Mouse (Mus musculus): ENCODE data around the gene Ubr1. TPM values are rescaled to one million over a fixed set of nuclear protein-coding genes. Genes with fewer than 3 reads are reported as not detected.
"Not testable (repeated sequence)": the region's sequence is repeated elsewhere in the genome, so short reads cannot be mapped to it uniquely, and the experiment has no call there.

The Ubr1 gene
- 22.6 and 22.7 TPM in 2 replicates for polyA plus RNA-seq (2016; fragmentation: Nextera tagmentation; extraction: Ambion mirVana)

GRCm38 (mm10) chr2:120970559-120971080, at the start of gene Ubr1:
Gene Ubr1 (minus strand): TSS chr2:120970715.
- Histone ChIP-seq H3K27ac (peak within 1 kb of the TSS; percentile 97), H3K4me1 (peaks cover 12% of the 10 kb centered on the region), H3K4me3 (peak within 1 kb of the TSS; percentile 92), H3K27me3 (ENCODE audit: insufficient read depth, poor library complexity, severe bottlenecking) (no peaks in the 10 kb centered on the region), H3K36me3 (no peaks in the 10 kb centered on the region), H3K9me3 (no peaks in the 10 kb centered on the region)
- peak; percentile 96 for DNase-seq (ENCODE audit: low spot score)
- WGBS, result under 1% methylated on average over 39 of the region's 39 CpGs

- Histone ChIP-seq H3K36me3 (peaks cover 28% of the 10 kb centered on the region), H3K9me3 (no peaks in the 10 kb centered on the region), H3K27ac (no peak overlapping the region), H3K27me3 (ENCODE audit: insufficient read depth, poor library complexity, severe bottlenecking) (no peaks in the 10 kb centered on the region), H3K4me3 (no peak overlapping the region), H3K4me1 (no peaks in the 10 kb centered on the region)
- 80% methylated on average over 1 of the region's 1 CpGs for WGBS
- no peak for DNase-seq (ENCODE audit: low spot score)
These were observed 46.6 kb upstream of the Ubr1 start for GRCm38 (mm10) chr2:121017151-121017550.

- Histone ChIP-seq H3K4me3 (no peak overlapping the region), H3K9me3 (no peaks in the 10 kb centered on the region), H3K4me1 (no peaks in the 10 kb centered on the region), H3K27ac (no peak overlapping the region), H3K27me3 (ENCODE audit: insufficient read depth, poor library complexity, severe bottlenecking) (no peaks in the 10 kb centered on the region), H3K36me3 (peaks cover 29% of the 10 kb centered on the region)
- 87% methylated on average over 9 of the region's 9 CpGs for whole genome bisulfite sequencing
- DNase-seq (ENCODE audit: low spot score), result no peak
These were observed 45.7 kb upstream of the Ubr1 start for GRCm38 (mm10) chr2:121016226-121016625.

- WGBS, result 84% methylated on average over 2 of the region's 2 CpGs
- Histone ChIP-seq H3K36me3 (peaks cover 29% of the 10 kb centered on the region), H3K9me3 (no peaks in the 10 kb centered on the region), H3K4me3 (no peak overlapping the region), H3K4me1 (no peaks in the 10 kb centered on the region), H3K27me3 (ENCODE audit: insufficient read depth, poor library complexity, severe bottlenecking) (no peaks in the 10 kb centered on the region), H3K27ac (no peak overlapping the region)
- DNase-seq (ENCODE audit: low spot score), result no peak
These were observed 45.0 kb upstream of the Ubr1 start for GRCm38 (mm10) chr2:121015507-121015906.

- Histone ChIP-seq H3K27ac (no peak overlapping the region), H3K4me1 (peaks cover 13% of the 10 kb centered on the region), H3K9me3 (no peaks in the 10 kb centered on the region), H3K27me3 (ENCODE audit: insufficient read depth, poor library complexity, severe bottlenecking) (no peaks in the 10 kb centered on the region), H3K36me3 (peaks cover 24% of the 10 kb centered on the region), H3K4me3 (no peak overlapping the region)
- WGBS, result 85% methylated on average over 9 of the region's 9 CpGs
- DNase-seq (ENCODE audit: low spot score), result no peak
These were observed 42.2 kb upstream of the Ubr1 start for GRCm38 (mm10) chr2:121012676-121013075.

GRCm38 (mm10) chr2:121009071-121009677, 38.7 kb upstream of the Ubr1 start:
- Histone ChIP-seq H3K9me3 (no peaks in the 10 kb centered on the region), H3K27ac (no peak overlapping the region), H3K27me3 (ENCODE audit: insufficient read depth, poor library complexity, severe bottlenecking) (no peaks in the 10 kb centered on the region), H3K36me3 (peaks cover 12% of the 10 kb centered on the region; the same call in 1 of the 2 replicates), H3K4me1 (peaks cover 13% of the 10 kb centered on the region), H3K4me3 (peak overlapping the region; percentile 91)
- WGBS, result 25% methylated on average over 5 of the region's 5 CpGs
- DNase-seq (ENCODE audit: low spot score), result no peak

- Histone ChIP-seq H3K27ac (peak overlapping the region; percentile 83), H3K4me1 (peaks cover 13% of the 10 kb centered on the region), H3K27me3 (ENCODE audit: insufficient read depth, poor library complexity, severe bottlenecking) (no peaks in the 10 kb centered on the region), H3K9me3 (no peaks in the 10 kb centered on the region), H3K36me3 (peaks cover 10% of the 10 kb centered on the region; the same call in 1 of the 2 replicates), H3K4me3 (peak overlapping the region; percentile 91)
- WGBS, result under 1% methylated on average over 12 of the region's 12 CpGs
- no peak for DNase-seq (ENCODE audit: low spot score)
These were observed 38.1 kb upstream of the Ubr1 start for GRCm38 (mm10) chr2:121008664-121009007.

- Histone ChIP-seq H3K36me3 (peaks cover 9% of the 10 kb centered on the region; the same call in 1 of the 2 replicates), H3K9me3 (no peaks in the 10 kb centered on the region), H3K27ac (peak within 1 kb of the TSS; percentile 83), H3K4me3 (peak within 1 kb of the TSS; percentile 91), H3K4me1 (peaks cover 13% of the 10 kb centered on the region), H3K27me3 (ENCODE audit: insufficient read depth, poor library complexity, severe bottlenecking) (no peaks in the 10 kb centered on the region)
- 2% methylated on average over 34 of the region's 34 CpGs for WGBS
- DNase-seq (ENCODE audit: low spot score), result peak; percentile 97
These were observed 37.6 kb upstream of the Ubr1 start, which contains the start of gene Ccndbp1 for GRCm38 (mm10) chr2:121007925-121008663. Gene Ccndbp1 (plus strand): TSS chr2:121008403.

GRCm38 (mm10) chr2:121006986-121007385, 36.5 kb upstream of the Ubr1 start:
- H3K4me3 ChIP-seq, result no peak overlapping the region
- no peaks in the 10 kb centered on the region for H3K9me3 ChIP-seq
- peaks cover 13% of the 10 kb centered on the region for H3K4me1 ChIP-seq
- no peaks in the 10 kb centered on the region for H3K27me3 ChIP-seq (ENCODE audit: insufficient read depth, poor library complexity, severe bottlenecking)
- 85% methylated on average over 1 of the region's 1 CpGs for WGBS
- H3K27ac ChIP-seq, result no peak overlapping the region
- no peaks in the 10 kb centered on the region for H3K36me3 ChIP-seq
- DNase-seq (ENCODE audit: low spot score), result no peak

- H3K4me3 ChIP-seq, result no peak overlapping the region
- no peaks in the 10 kb centered on the region for H3K36me3 ChIP-seq
- peaks cover 10% of the 10 kb centered on the region for H3K4me1 ChIP-seq
- 79% methylated on average over 7 of the region's 7 CpGs for WGBS
- H3K9me3 ChIP-seq, result no peaks in the 10 kb centered on the region
- DNase-seq (ENCODE audit: low spot score), result no peak
- no peaks in the 10 kb centered on the region for H3K27me3 ChIP-seq (ENCODE audit: insufficient read depth, poor library complexity, severe bottlenecking)
- H3K27ac ChIP-seq, result no peak overlapping the region
These were observed 33.7 kb upstream of the Ubr1 start for GRCm38 (mm10) chr2:121004018-121004811.

GRCm38 (mm10) chr2:121003586-121003985, 33.1 kb upstream of the Ubr1 start:
- no peaks in the 10 kb centered on the region for H3K27me3 ChIP-seq (ENCODE audit: insufficient read depth, poor library complexity, severe bottlenecking)
- H3K36me3 ChIP-seq, result no peaks in the 10 kb centered on the region
- H3K27ac ChIP-seq, result no peak overlapping the region
- H3K9me3 ChIP-seq, result no peaks in the 10 kb centered on the region
- no peak for DNase-seq (ENCODE audit: low spot score)
- H3K4me1 ChIP-seq, result peaks cover 4% of the 10 kb centered on the region; the same call in 1 of the 2 replicates
- 60% methylated on average over 2 of the region's 2 CpGs for WGBS
- no peak overlapping the region for H3K4me3 ChIP-seq

GRCm38 (mm10) chr2:120998863-120999262, 28.3 kb upstream of the Ubr1 start:
- no peaks in the 10 kb centered on the region for H3K36me3 ChIP-seq
- H3K9me3 ChIP-seq, result no peaks in the 10 kb centered on the region
- no peak overlapping the region for H3K4me3 ChIP-seq
- no peak for DNase-seq (ENCODE audit: low spot score)
- H3K27me3 ChIP-seq (ENCODE audit: insufficient read depth, poor library complexity, severe bottlenecking), result no peaks in the 10 kb centered on the region
- H3K4me1 ChIP-seq, result no peaks in the 10 kb centered on the region
- no peak overlapping the region for H3K27ac ChIP-seq
- 86% methylated on average over 8 of the region's 8 CpGs for WGBS

GRCm38 (mm10) chr2:120996607-120997006, 26.1 kb upstream of the Ubr1 start:
- H3K4me3 ChIP-seq; H3K4me1 ChIP-seq; DNase-seq (ENCODE audit: low spot score); H3K36me3 ChIP-seq; H3K27me3 ChIP-seq (ENCODE audit: insufficient read depth, poor library complexity, severe bottlenecking); H3K27ac ChIP-seq; H3K9me3 ChIP-seq: not testable (repeated sequence)
- WGBS, result 77% methylated on average over 1 of the region's 1 CpGs

All from heart, embryonic 10.5 days (tissue).